Mouse (Mus musculus): ENCODE data around the gene Olfr606. TPM values are rescaled to one million over a fixed set of nuclear protein-coding genes. Genes with fewer than 3 reads are reported as not detected.
"Not testable (repeated sequence)": the region's sequence is repeated elsewhere in the genome, so short reads cannot be mapped to it uniquely, and the experiment has no call there.

Olfr606 gene
- not detected in 2 replicates for polyA plus RNA-seq (2015; fragmentation: Nextera tagmentation; extraction: Ambion mirVana)

- H3K27ac ChIP-seq (ENCODE audit: low read length) = no peak within 1 kb of the TSS
- H3K27me3 ChIP-seq (replicated peaks; ENCODE audit: control insufficient read depth, insufficient read depth, low read length) = no peaks in the 10 kb centered on the region
- no peak within 1 kb of the TSS for H3K4me3 ChIP-seq (replicated peaks; ENCODE audit: low read length)
- H3K9me3 ChIP-seq (ENCODE audit: control insufficient read depth, low read length) = no peaks in the 10 kb centered on the region
- 93% methylated on average over 2 of the region's 2 CpGs for WGBS
- H3K36me3 ChIP-seq (ENCODE audit: control insufficient read depth, insufficient read depth) = no peaks in the 10 kb centered on the region
- no peak for ATAC-seq
- no peak within 1 kb of the TSS for H3K9ac ChIP-seq (replicated peaks; ENCODE audit: low read depth, low read length)
- H3K4me2 ChIP-seq (ENCODE audit: low read length) = no peak within 1 kb of the TSS
- no peaks in the 10 kb centered on the region for H3K4me1 ChIP-seq (replicated peaks; ENCODE audit: control insufficient read depth, insufficient read depth, low read length)
These were observed at the start of gene Olfr606 for GRCm38 (mm10) chr7:103448746-103449145. Gene Olfr606, plus strand, starts transcription at chr7:103449046.

GRCm38 (mm10) chr7:103406521-103407055, 42.3 kb upstream of the Olfr606 start:
- H3K4me1 ChIP-seq (replicated peaks; ENCODE audit: control insufficient read depth, insufficient read depth, low read length); H3K36me3 ChIP-seq (ENCODE audit: control insufficient read depth, insufficient read depth); H3K9ac ChIP-seq (replicated peaks; ENCODE audit: low read depth, low read length); ATAC-seq; H3K4me3 ChIP-seq (replicated peaks; ENCODE audit: low read length); H3K4me2 ChIP-seq (ENCODE audit: low read length); H3K9me3 ChIP-seq (ENCODE audit: control insufficient read depth, low read length); H3K27me3 ChIP-seq (replicated peaks; ENCODE audit: control insufficient read depth, insufficient read depth, low read length); H3K27ac ChIP-seq (ENCODE audit: low read length): not testable (repeated sequence)
- WGBS = 84% methylated on average over 3 of the region's 3 CpGs

GRCm38 (mm10) chr7:103414772-103415171, 34.1 kb upstream of the Olfr606 start, which contains the start of gene Usp17lc:
Gene Usp17lc, plus strand, starts transcription at chr7:103415072.
- not testable (repeated sequence) for H3K4me1 ChIP-seq (replicated peaks; ENCODE audit: control insufficient read depth, insufficient read depth, low read length); H3K27me3 ChIP-seq (replicated peaks; ENCODE audit: control insufficient read depth, insufficient read depth, low read length); ATAC-seq; H3K4me3 ChIP-seq (replicated peaks; ENCODE audit: low read length); H3K9ac ChIP-seq (replicated peaks; ENCODE audit: low read depth, low read length); H3K27ac ChIP-seq (ENCODE audit: low read length); H3K36me3 ChIP-seq (ENCODE audit: control insufficient read depth, insufficient read depth); H3K9me3 ChIP-seq (ENCODE audit: control insufficient read depth, low read length); H3K4me2 ChIP-seq (ENCODE audit: low read length)
- WGBS = 67% methylated on average over 1 of the region's 1 CpGs

- Histone ChIP-seq H3K27me3 (replicated peaks; ENCODE audit: control insufficient read depth, insufficient read depth, low read length) (no peaks in the 10 kb centered on the region), H3K4me1 (replicated peaks; ENCODE audit: control insufficient read depth, insufficient read depth, low read length) (no peaks in the 10 kb centered on the region), H3K4me3 (replicated peaks; ENCODE audit: low read length) (no peak within 1 kb of the TSS), H3K27ac (ENCODE audit: low read length) (no peak within 1 kb of the TSS), H3K36me3 (ENCODE audit: control insufficient read depth, insufficient read depth) (no peaks in the 10 kb centered on the region), H3K9me3 (ENCODE audit: control insufficient read depth, low read length) (no peaks in the 10 kb centered on the region), H3K4me2 (ENCODE audit: low read length) (no peak within 1 kb of the TSS), H3K9ac (replicated peaks; ENCODE audit: low read depth, low read length) (no peak within 1 kb of the TSS)
- ATAC-seq = no peak
- 86% methylated on average over 1 of the region's 1 CpGs for WGBS
These were observed 3.5 kb upstream of the Olfr606 start, which contains the start of gene Olfr605 for GRCm38 (mm10) chr7:103445339-103445738. Gene Olfr605, minus strand, starts transcription at chr7:103445439.

- no peak overlapping the region for H3K9ac ChIP-seq (replicated peaks; ENCODE audit: low read depth, low read length)
- H3K36me3 ChIP-seq (ENCODE audit: control insufficient read depth, insufficient read depth) = no peaks in the 10 kb centered on the region
- no peaks in the 10 kb centered on the region for H3K27me3 ChIP-seq (replicated peaks; ENCODE audit: control insufficient read depth, insufficient read depth, low read length)
- no peaks in the 10 kb centered on the region for H3K9me3 ChIP-seq (ENCODE audit: control insufficient read depth, low read length)
- ATAC-seq = no peak
- no peak overlapping the region for H3K4me2 ChIP-seq (ENCODE audit: low read length)
- WGBS = 92% methylated on average over 5 of the region's 5 CpGs
- no peak overlapping the region for H3K4me3 ChIP-seq (replicated peaks; ENCODE audit: low read length)
- H3K4me1 ChIP-seq (replicated peaks; ENCODE audit: control insufficient read depth, insufficient read depth, low read length) = no peaks in the 10 kb centered on the region
- no peak overlapping the region for H3K27ac ChIP-seq (ENCODE audit: low read length)
These were observed 11.7 kb downstream of the Olfr606 start for GRCm38 (mm10) chr7:103460590-103460989.

GRCm38 (mm10) chr7:103469577-103469976, 20.7 kb downstream of the Olfr606 start, which contains the start of gene Olfr608:
Gene Olfr608, plus strand, starts transcription at chr7:103469877.
- Histone ChIP-seq H3K36me3 (ENCODE audit: control insufficient read depth, insufficient read depth) (no peaks in the 10 kb centered on the region), H3K27ac (ENCODE audit: low read length) (no peak within 1 kb of the TSS), H3K4me1 (replicated peaks; ENCODE audit: control insufficient read depth, insufficient read depth, low read length) (no peaks in the 10 kb centered on the region), H3K9me3 (ENCODE audit: control insufficient read depth, low read length) (no peaks in the 10 kb centered on the region), H3K27me3 (replicated peaks; ENCODE audit: control insufficient read depth, insufficient read depth, low read length) (no peaks in the 10 kb centered on the region), H3K9ac (replicated peaks; ENCODE audit: low read depth, low read length) (no peak within 1 kb of the TSS), H3K4me3 (replicated peaks; ENCODE audit: low read length) (no peak within 1 kb of the TSS), H3K4me2 (ENCODE audit: low read length) (no peak within 1 kb of the TSS)
- ATAC-seq = no peak

GRCm38 (mm10) chr7:103477106-103477505, 28.3 kb downstream of the Olfr606 start:
- H3K9me3 ChIP-seq (ENCODE audit: control insufficient read depth, low read length); H3K4me3 ChIP-seq (replicated peaks; ENCODE audit: low read length); H3K4me2 ChIP-seq (ENCODE audit: low read length); ATAC-seq; H3K27me3 ChIP-seq (replicated peaks; ENCODE audit: control insufficient read depth, insufficient read depth, low read length); H3K4me1 ChIP-seq (replicated peaks; ENCODE audit: control insufficient read depth, insufficient read depth, low read length); H3K9ac ChIP-seq (replicated peaks; ENCODE audit: low read depth, low read length); H3K27ac ChIP-seq (ENCODE audit: low read length); H3K36me3 ChIP-seq (ENCODE audit: control insufficient read depth, insufficient read depth): not testable (repeated sequence)
- 81% methylated on average over 9 of the region's 9 CpGs for whole genome bisulfite sequencing

GRCm38 (mm10) chr7:103497962-103498361, 49.1 kb downstream of the Olfr606 start, which contains the start of gene Olfr609:
Gene Olfr609, minus strand, starts transcription at chr7:103498062.
- Histone ChIP-seq H3K9me3 (ENCODE audit: control insufficient read depth, low read length) (no peaks in the 10 kb centered on the region), H3K36me3 (ENCODE audit: control insufficient read depth, insufficient read depth) (no peaks in the 10 kb centered on the region), H3K9ac (replicated peaks; ENCODE audit: low read depth, low read length) (no peak within 1 kb of the TSS), H3K4me1 (replicated peaks; ENCODE audit: control insufficient read depth, insufficient read depth, low read length) (no peaks in the 10 kb centered on the region), H3K4me3 (replicated peaks; ENCODE audit: low read length) (no peak within 1 kb of the TSS), H3K4me2 (ENCODE audit: low read length) (no peak within 1 kb of the TSS), H3K27me3 (replicated peaks; ENCODE audit: control insufficient read depth, insufficient read depth, low read length) (no peaks in the 10 kb centered on the region), H3K27ac (ENCODE audit: low read length) (no peak within 1 kb of the TSS)
- ATAC-seq = no peak
- WGBS = 60% methylated on average over 1 of the region's 1 CpGs
